Mouse (Mus musculus) forebrain, embryonic 11.5 days (tissue): ENCODE results near the gene Vmn2r44. TPM values are rescaled to one million over a fixed set of nuclear protein-coding genes. Genes with fewer than 3 reads are reported as not detected.
"Not testable (repeated sequence)": the region's sequence is repeated elsewhere in the genome, so short reads cannot be mapped to it uniquely, and the experiment has no call there.

ENCODE experiments used
- ATAC-seq: fragments of 200-750 bp; cut with Nextera tagmentation; replicated peaks from 2 replicates; pipeline ENCODE4 v1.8.0; 2017; ENCODE audit warnings: moderate TSS enrichment; ENCODE audit not compliant: low FRiP score
- DNase-seq: peaks from one replicate; pipeline ENCODE4 v3.0.0-alpha.2; 2017; ENCODE audit warnings: low spot score
- H3K27ac ChIP-seq: fragments of 300-500 bp; sonication (generic); 2 replicates; pipeline ENCODE4 v1.5.1; 2014; ENCODE audit warnings: low read depth, low read length
- H3K27me3 ChIP-seq: fragments of 300-500 bp; sonication (generic); 2 replicates; pipeline ENCODE4 v1.6.1; 2014; ENCODE audit warnings: mild to moderate bottlenecking, low read length, mixed read lengths; ENCODE audit not compliant: control insufficient read depth, insufficient read depth
- H3K36me3 ChIP-seq: fragments of 300-500 bp; sonication (generic); 2 replicates; pipeline ENCODE4 v1.6.1; 2014; ENCODE audit warnings: mild to moderate bottlenecking, low read length, moderate library complexity, mixed read lengths; ENCODE audit not compliant: control insufficient read depth, insufficient read depth
- H3K4me1 ChIP-seq: fragments of 300-500 bp; sonication (generic); replicated peaks from 2 replicates; pipeline ENCODE4 v1.6.1; 2014; ENCODE audit warnings: low read length, mixed read lengths; ENCODE audit not compliant: control insufficient read depth, insufficient read depth
- H3K4me2 ChIP-seq: fragments of 300-500 bp; sonication (generic); 2 replicates; pipeline ENCODE4 v1.6.1; 2014; ENCODE audit warnings: low read depth, mild to moderate bottlenecking, low read length, moderate library complexity, mixed read lengths; ENCODE audit not compliant: severe bottlenecking
- H3K4me3 ChIP-seq: fragments of 300-500 bp; sonication (generic); 2 replicates; pipeline ENCODE4 v1.5.1; 2014; ENCODE audit warnings: low read depth, low read length
- H3K9ac ChIP-seq: fragments of 300-500 bp; sonication (generic); 2 replicates; pipeline ENCODE4 v1.6.1; 2014; ENCODE audit warnings: low read length
- H3K9me3 ChIP-seq: fragments of 300-500 bp; sonication (generic); 2 replicates; pipeline ENCODE4 v1.6.1; 2016; ENCODE audit warnings: low read length, mixed read lengths; ENCODE audit not compliant: control insufficient read depth
- WGBS: fragments of 180-500 bp; shearing (Covaris S2); extraction: QIAGEN DNeasy Blood & Tissue Kit; methylation state at CpG from one replicate; pipeline ENCODE4 v1.1.7; 2014; 5-methylcytosine and 5-hydroxymethylcytosine counted together
- polyA plus RNA-seq: library from polyadenylated mRNA; unstranded; fragments of >200 nt; fragmentation: Nextera tagmentation; extraction: Ambion mirVana; gene quantifications from 2 replicates; pipeline ENCODE4 v1.2.1, GENCODE M21; 2014

Vmn2r44 gene
- polyA plus RNA-seq: not detected in 2 replicates

DNA sequence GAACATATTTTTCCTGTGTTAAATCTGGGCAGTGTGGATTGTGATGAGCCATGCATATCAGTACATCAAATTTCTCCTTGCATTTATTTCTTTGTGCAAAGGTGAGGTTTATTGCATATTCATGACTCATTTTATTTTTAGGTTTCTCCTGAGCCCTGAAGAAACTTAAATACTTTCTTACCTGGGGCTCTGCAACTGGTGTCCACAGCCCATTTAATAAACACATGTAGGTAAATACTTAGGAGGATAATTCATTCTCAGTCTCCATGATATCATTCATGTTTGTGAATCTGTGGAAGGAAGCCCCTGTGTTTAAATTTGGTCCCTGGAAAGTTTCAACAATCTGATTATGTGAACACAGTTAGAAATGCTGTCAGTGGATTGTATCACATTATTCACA, at the start of gene Vmn2r44:
Gene Vmn2r44, minus strand, starts transcription at position 101 of the 400 bp plus-strand sequence.
- not testable (repeated sequence) for H3K4me2 ChIP-seq, H3K9me3 ChIP-seq, H3K4me1 ChIP-seq, DNase-seq, H3K27ac ChIP-seq, H3K4me3 ChIP-seq, H3K27me3 ChIP-seq, H3K36me3 ChIP-seq, H3K9ac ChIP-seq, ATAC-seq

DNA sequence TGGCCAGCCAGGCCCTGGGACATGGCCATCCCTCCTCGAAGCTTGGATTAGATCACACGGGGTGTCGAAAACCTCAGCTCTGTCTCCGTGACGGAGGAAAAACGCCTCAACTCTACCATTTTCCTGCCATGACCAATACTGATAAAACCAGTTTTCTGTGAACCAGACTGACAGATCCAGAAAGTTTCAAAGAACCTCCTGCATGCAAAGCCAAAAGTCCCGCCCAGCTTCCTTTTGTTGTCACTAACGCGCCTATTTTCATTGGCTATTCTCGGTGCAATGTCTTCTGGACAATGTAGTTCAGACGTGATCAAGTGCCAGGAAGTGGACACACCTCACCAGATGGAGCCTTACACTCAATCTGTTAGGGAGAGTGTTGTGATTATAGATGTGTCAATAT, 25.3 kb downstream of the Vmn2r44 start:
- not testable (repeated sequence) for H3K9me3 ChIP-seq, H3K4me2 ChIP-seq, H3K36me3 ChIP-seq, H3K4me1 ChIP-seq, DNase-seq, H3K4me3 ChIP-seq, H3K27me3 ChIP-seq, ATAC-seq, H3K27ac ChIP-seq, H3K9ac ChIP-seq
- 89% methylated on average over 11 of the region's 11 CpGs for WGBS

Other genes starting within 250 kb of the Vmn2r44 start
- not detected in 2 replicates for gene Vmn2r41, start 221.7 kb downstream of the Vmn2r44 start, polyA plus RNA-seq
- not detected in 2 replicates for gene Vmn2r42, start 183.0 kb downstream of the Vmn2r44 start, polyA plus RNA-seq
- not detected in 2 replicates for gene Vmn2r43, start 122.7 kb downstream of the Vmn2r44 start, polyA plus RNA-seq
- not detected in 2 replicates for gene Vmn2r45, start 105.7 kb upstream of the Vmn2r44 start, polyA plus RNA-seq